Mouse (Mus musculus) embryonic fibroblast, embryonic 13.5 days (primary cell): ENCODE measurements around the gene Vps51. TPM values are rescaled to one million over a fixed set of nuclear protein-coding genes. Genes with fewer than 3 reads are reported as not detected.

ENCODE experiments used
- H3K27ac ChIP-seq: 2 replicates; pipeline ENCODE4 v1.5.1; 2012; ENCODE audit warnings: low read length, control low read depth, inconsistent platforms; ENCODE audit not compliant: insufficient read depth
- H3K4me1 ChIP-seq: 2 replicates; pipeline ENCODE4 v1.6.1; 2011; ENCODE audit warnings: low read length; ENCODE audit not compliant: control insufficient read depth, insufficient read depth
- H3K4me3 ChIP-seq: 2 replicates; pipeline ENCODE4 v1.5.1; 2011; ENCODE audit warnings: mild to moderate bottlenecking, control low read depth, low read length; ENCODE audit not compliant: insufficient read depth
- CTCF ChIP-seq: IDR thresholded peaks from 2 replicates; pipeline ENCODE4 v1.5.1; 2011; ENCODE audit warnings: mild to moderate bottlenecking, control low read depth, low read length, moderate library complexity, borderline replicate concordance; ENCODE audit not compliant: insufficient read depth
- POLR2A ChIP-seq: IDR thresholded peaks from 2 replicates; pipeline ENCODE4 v1.6.1; 2011; ENCODE audit warnings: low read depth, mild to moderate bottlenecking, control low read depth, low read length, moderate library complexity
- polyA plus RNA-seq: library from polyadenylated mRNA; stranded (reverse); fragments of >200 nt; gene quantifications from 2 replicates; pipeline ENCODE4 v1.2.4, GENCODE M21; 2011; ENCODE audit warnings: low read depth; ENCODE audit not compliant: missing spikeins, insufficient read length

The Vps51 gene
- polyA plus RNA-seq, 1 experiment: 23.5 TPM

- Histone ChIP-seq H3K27ac (no peak within 1 kb of the TSS), H3K4me3 (no peak within 1 kb of the TSS), H3K4me1 (peaks cover 4% of the 10 kb centered on the region; the same call in 1 of the 2 replicates)
- TF ChIP-seq CTCF (no peak), POLR2A (no peak)
Observed at GRCm38 (mm10) chr19:6082156-6082555, 5.1 kb upstream of the Vps51 start, which contains the start of gene Gm28374. Gene Gm28374 (minus strand): TSS chr19:6082256.

DNA sequence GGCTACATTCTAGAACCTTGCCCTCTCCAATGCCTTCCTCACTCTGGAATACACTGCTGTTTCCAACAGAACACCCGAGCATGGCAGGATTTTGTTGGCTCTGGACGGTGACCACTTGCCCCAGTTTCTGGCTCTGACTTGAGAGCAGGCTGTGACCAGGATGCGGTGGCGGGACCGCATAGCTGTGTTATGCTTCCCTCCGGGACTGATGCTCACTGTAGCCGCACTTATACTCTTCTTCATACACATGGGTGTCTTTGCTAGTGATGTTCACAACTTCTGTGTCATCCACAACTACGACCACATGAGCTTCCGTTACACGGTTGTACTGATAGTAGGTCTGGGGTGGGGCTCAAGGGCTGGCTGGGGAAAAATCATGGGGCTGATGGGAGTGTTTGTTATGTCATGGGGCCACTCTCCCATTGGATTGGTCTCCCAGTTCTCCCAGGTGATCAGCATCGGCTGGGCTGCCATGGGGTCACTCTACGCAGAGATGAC lies 3.0 kb upstream of the Vps51 start, which contains the start of gene Tmem262:
Gene Tmem262 (plus strand): TSS at position 51 of the 498 bp plus-strand sequence.
- Histone ChIP-seq H3K4me1 (peaks cover 4% of the 10 kb centered on the region; the same call in 1 of the 2 replicates), H3K4me3 (no peak within 1 kb of the TSS), H3K27ac (no peak within 1 kb of the TSS)
- TF ChIP-seq POLR2A (no peak), CTCF (no peak)

DNA sequence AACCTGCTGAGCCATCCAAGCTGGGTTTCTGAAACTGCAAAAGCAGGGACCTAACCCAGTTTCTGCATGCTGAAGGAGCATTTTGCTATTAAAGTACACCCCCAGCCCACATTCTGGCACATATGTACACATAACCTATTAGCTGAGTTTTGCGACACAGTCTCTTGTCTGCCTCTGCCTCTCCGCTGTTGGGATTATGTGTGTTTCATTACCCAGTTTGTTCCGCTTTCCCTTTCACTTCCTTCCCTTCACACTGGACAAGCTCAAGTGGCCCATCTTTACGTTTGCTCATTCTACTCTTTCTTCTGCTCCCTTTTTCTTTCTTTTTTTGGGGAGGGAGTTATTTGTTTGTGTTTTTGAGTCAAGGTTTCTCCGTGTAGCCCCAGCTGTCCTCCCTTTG lies 3.1 kb downstream of the Vps51 start:
- H3K4me3 ChIP-seq: no peak overlapping the region
- H3K27ac ChIP-seq: no peak overlapping the region
- no peaks in the 10 kb centered on the region for H3K4me1 ChIP-seq
- no peak for TF ChIP-seq POLR2A
- TF ChIP-seq CTCF: no peak

DNA sequence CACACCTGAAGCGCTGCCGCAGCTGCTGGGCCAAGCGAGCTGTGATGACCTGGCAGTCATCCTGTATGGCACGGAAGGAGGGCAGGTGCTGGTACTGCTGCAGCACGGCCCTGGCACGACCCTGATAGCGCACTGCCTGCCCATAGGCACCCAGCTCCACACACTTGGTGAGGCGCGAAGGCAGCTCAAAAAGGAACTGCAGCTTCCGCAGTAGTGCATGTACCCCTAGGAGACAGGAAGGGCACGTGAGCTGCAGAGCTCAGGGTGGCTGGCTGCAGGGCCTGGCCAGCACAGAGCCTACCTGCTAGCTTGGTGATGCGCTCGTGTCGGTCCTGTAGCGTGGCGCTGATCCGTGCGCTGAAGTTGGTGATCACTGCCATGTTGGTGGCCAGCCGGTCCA lies 5.8 kb downstream of the Vps51 start:
- Histone ChIP-seq H3K27ac (no peak overlapping the region), H3K4me3 (no peak overlapping the region)
- no peak for TF ChIP-seq CTCF
- TF ChIP-seq POLR2A: no peak

DNA sequence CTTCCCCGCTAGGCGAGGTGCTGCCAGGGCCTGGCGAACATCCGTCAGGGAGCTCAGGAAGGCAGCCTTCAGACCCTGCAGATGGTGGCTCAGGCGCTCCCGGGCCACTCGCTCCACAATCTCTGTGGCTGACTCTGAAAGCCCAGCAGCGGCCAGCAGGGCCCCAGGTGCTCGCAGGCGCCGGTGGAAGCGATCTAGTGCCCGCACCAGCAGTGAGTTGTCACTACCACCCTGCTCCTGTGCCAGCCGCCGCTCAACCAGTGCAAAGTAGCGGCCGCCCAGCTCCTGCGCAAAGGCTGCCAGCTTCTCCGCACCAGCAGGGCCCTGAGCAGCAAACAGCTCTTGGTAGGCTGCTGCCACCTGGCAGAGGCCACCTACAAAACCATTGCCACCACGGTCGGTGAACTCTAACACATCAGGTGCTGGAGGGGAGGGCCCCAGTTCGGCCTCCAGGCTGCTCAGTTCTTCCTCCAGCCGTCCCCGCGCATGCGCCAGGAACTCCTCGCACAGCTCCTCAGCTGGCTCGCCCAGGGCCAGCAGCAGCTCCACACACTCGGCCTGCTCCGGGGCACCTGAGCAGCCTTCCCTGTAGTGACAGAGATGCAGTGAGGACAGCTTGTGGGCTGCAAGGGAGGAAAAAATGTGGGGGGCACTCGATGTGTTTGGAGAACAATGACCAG lies 6.3 kb downstream of the Vps51 start:
- Histone ChIP-seq H3K4me3 (no peak overlapping the region), H3K27ac (no peak overlapping the region), H3K4me1 (no peaks in the 10 kb centered on the region)
- TF ChIP-seq CTCF: no peak
- no peak for TF ChIP-seq POLR2A

More for the DNA sequence above, 5.8 kb downstream of the Vps51 start:
- no peaks in the 10 kb centered on the region for H3K4me1 ChIP-seq

DNA sequence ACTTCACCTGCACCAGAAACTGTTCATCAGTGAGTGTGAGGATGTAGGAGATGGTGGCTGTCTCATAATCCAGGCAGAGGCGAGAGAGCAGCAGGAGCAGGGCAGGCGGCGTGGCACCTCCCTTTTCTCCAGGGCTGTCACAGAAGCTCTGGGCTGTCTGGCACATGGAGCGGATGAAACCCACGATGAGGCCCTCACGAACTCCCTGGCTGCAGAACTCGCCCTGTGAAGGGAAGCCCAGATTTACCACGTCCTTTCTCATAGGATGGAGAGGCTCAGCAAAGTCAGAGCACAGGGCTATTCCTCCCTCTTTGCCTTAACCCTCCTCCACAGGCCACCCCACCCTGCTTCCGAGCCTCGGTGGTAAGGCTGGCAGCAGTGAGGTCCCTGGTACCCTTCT lies 7.2 kb downstream of the Vps51 start:
- TF ChIP-seq CTCF (no peak), POLR2A (no peak)
- no peak overlapping the region for H3K27ac ChIP-seq
- H3K4me1 ChIP-seq: no peaks in the 10 kb centered on the region
- no peak overlapping the region for H3K4me3 ChIP-seq

GRCm38 (mm10) chr19:6068951-6069350 lies 8.1 kb downstream of the Vps51 start:
- no peak overlapping the region for H3K27ac ChIP-seq
- no peak overlapping the region for H3K4me3 ChIP-seq
- no peak for TF ChIP-seq CTCF
- no peaks in the 10 kb centered on the region for H3K4me1 ChIP-seq

DNA sequence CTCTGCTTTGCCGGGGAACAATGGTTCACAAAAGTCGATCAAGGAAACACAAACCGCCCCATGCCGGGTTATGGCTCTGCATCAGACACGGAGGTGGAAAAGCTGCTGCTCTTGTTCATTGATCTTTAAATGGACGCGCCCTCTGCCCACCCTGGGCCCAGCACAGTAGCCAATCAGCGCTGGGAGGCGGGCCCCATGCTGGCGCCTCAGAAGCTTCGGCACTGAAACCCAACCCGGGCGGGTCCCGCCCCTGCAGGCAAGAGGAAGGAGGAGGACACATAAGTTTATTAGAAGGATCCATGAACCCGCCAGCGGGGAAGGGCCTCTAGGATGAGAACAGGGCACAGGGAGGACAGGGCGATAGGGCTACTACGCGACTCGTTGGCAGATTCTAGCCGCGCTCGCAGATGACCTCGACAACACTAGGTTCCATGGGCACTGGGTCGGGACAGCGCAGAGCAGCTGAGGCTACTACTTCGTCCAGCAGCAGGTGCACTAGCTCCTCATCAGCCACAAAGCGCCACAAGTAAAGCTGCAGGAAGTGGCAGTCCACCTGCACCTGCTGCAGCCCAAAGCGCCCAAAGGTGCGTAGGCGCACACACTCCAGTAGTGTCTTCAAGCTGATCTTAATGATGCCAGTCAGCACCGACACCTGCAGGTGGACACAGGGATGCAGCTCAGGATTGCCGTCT lies 9.2 kb downstream of the Vps51 start, which contains the start of gene Tm7sf2:
Gene Tm7sf2 (minus strand): TSS at position 650 of the 692 bp plus-strand sequence.
- no peaks in the 10 kb centered on the region for H3K4me1 ChIP-seq
- peak within 1 kb of the TSS; percentile 56 for H3K4me3 ChIP-seq
- TF ChIP-seq CTCF: no peak
- TF ChIP-seq POLR2A: peak; percentile 70
- H3K27ac ChIP-seq: 0 out of 2 replicates have a peak within 1 kb of the TSS, but pooled peaks have one; percentile 1

DNA sequence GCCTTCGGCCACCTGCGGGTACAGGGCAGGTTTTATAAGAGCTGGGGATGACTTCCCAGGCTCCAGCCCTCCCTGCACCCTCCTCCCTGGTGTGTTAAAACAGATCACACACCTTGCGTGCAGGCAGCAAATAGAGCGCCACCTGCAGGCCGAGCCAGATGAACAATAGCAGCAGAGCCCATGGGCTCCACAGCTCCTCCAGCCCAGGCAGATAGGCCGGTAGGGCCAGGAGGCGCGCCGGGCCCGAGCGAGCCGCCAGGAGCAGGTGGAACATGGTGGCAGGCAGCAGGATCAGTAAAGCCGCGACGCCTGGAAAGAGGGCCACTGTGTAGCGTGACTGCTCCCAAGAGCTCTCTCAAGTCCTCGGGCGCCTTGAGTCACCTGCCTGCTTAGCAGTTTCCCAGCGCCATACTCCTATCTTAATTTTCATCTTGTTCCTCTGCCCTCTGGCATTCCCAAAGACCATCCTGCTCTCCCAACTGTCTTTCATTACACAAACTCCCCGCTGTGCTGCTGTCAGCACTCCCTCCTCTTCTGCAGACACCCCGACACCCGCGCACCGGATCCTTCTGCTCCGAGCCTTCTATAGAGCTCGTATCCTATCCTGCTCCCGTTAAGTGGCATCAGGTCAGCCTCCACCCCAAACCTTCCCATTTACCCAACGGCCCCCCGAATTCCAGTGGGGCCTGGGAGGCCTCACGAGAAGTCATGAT lies 9.9 kb downstream of the Vps51 start:
- peak; percentile 91 for TF ChIP-seq CTCF
- no peak for TF ChIP-seq POLR2A

More for the DNA sequence above, 9.9 kb downstream of the Vps51 start:
- Histone ChIP-seq H3K4me1 (no peaks in the 10 kb centered on the region), H3K4me3 (peak overlapping the region; percentile 56), H3K27ac (0 out of 2 replicates have a peak overlapping the region, but pooled peaks have one; percentile 1)
